Mouse (Mus musculus) right cerebral cortex, postnatal 14 days (tissue): ENCODE measurements at regions not wholly inside any gene's neighbourhood (a gene's known extent, or its start where the extent isn't known, plus 50 kb on each side); places are given as distances from the start of the nearest gene placed in this dataset.

Source experiments
- DNase-seq: peaks from one replicate; pipeline ENCODE4 v3.0.0; 2022

DNA sequence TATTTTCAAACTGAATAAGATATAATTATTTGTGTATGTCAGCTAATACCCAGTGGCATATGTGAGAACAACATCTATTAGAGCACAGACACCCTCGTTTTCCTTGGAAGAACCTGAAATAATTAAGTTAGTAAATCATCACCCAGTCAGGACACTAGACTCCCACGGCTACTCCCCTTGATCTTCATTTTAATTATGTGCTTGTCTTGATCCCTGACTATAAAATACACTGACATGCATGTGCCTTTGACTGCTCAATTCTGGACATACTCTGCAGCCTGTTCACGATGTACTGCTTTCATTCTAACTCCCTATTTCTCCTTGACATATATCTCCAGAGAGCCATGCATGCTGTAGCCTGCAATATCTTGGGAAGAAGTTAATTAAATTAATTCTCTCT, 232.7 kb upstream of the Atxn7l3b start:
- no peak for DNase-seq

DNA sequence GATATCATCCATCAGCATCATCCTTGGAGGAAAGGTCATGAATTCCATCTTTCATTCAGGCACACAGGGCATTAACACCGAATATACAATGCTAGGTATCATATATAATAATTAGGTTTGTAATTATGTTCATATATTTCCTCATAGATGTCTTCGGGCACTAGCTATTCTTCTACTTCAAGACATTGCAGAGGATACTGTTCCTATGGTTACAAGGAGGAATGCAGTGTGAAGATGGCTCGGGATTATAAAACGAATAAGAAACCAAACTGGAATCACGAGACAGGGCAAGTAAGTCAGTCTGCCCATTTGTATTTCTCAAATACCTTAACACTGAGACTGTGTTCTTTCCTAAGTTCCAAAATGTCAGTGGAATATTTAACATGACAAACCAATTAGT, 231.3 kb upstream of the Atxn7l3b start:
- DNase-seq: no peak

DNA sequence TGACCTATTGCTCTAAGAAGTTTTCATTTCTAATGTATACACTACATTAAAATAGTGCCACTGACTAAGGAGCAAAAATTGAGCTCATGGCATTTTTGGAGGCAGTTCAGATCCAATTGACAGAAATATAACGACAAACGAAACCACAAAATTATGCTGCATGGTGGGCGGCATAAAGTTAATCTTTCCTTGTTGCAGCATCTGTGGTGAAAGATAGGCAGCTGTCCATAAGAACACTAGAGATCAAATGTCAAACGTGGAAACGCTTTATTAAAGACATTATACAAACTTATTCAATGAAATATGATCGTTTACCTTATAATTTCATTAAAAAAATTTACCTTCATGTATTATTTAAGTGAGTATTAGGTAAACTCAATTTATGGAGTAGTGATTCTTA, 230.2 kb upstream of the Atxn7l3b start:
- DNase-seq: no peak

DNA sequence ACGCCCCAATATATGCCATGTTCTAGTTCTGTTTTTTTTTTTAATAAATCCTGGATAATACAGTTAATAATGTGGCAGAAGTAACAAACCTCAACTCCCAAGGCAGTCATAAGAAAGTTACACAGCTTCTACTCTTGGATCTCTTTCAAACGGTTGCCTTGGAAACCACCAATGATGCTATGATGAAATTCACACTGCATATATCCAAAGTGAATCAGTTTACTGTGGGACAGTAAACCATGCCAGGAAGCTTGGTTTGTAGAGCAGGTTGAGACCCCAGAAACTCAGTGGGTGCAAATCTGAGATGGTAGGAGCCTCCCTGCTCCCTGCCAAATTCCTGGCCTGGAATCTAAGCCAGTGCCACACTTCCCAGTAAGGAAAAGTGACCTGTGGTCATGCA, 212.8 kb upstream of the Atxn7l3b start:
- DNase-seq: peak; percentile 5

DNA sequence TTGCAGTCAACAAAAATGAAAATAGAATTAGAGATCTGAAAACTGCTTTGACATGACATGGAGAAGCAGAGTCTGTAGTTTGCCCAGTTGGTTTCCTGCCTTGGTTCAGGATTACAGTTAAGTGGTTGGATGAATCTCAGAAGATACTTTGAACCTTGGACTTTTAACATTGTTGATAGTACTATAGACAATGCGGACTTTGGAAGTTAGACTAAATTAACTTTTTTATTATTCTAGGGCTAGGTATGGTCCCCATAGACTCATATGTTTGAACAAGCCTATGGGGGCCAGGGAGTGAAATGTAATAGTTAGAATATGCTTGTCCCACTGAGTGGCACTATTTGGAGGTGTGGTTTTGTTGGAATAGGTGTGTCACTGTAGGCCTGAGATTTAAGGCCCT, 186.2 kb upstream of the Atxn7l3b start:
- DNase-seq: no peak

DNA sequence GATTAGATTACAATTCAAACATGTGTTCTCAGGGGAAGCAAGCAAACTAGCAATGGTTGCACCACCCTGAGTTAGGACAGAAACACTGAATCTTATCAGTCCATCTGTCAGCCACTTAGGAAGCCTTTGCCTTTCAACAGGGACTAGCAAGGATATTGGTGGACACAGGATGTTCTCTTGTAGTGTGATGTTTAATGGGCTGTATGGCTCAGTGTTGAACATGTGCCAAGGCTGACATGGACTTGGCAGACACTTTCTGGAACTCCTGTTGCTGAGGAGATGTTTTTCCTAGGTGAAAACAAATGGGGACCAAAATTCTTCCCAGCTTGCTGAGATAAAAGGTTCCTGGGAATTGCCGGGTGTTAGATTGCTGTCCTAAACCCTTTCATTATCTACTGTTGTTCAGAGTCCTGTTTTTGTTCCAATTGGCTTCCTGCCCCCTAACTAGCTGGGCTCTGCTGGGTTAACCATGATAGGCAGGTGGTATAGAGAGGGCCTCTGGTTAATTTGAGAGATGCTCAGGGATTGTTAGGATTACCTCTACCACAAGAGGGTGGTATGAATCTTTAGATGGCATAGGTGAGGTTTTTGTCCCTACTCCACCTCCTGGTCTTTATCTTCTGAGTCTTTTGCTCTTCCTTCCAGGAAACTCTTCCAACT, 177.1 kb upstream of the Atxn7l3b start:
- no peak for DNase-seq

DNA sequence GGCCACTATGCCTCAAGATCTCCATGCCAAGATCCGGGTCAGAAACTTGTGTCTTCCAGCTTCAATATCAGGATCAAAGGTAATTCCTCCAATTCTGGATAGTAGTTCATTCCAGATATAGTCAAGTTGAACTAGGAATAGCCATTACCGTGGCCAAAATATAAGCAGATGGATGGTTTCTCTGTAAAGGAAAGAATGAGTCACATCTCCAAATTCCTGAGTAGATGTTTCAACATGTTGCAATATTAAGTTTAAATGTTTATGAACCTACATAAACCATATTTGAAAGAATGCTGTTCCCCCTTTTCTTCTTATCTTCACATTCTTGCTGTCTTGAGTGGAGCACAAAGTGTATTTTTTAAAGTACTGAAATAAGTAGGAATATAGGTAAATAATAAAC, 176.5 kb upstream of the Atxn7l3b start:
- no peak for DNase-seq
